9 mouse cellular contexts compared by ENCODE assay signal in genomic region chr5:131307656-131308151, GRCm38 (mm10). TPM values are rescaled to one million over a fixed set of nuclear protein-coding genes. Genes with fewer than 3 reads are reported as not detected.
DNase-seq lines count a peak whose midpoint lies in the region; ATAC-seq and TF ChIP-seq lines count a peak whose summit lies in the region.
"Had no signal": no experiment of that assay in that cellular context is flagged by ENCODE, and none has a peak within 500 bp of the region (broad histone marks: within the 10 kb centered on the region; RNA-seq: fewer than 3 reads in every experiment).

No protein-coding gene starts in this region.

- TF ChIP-seq POLR2A in thymus, adult 2 months (IDR thresholded peaks at IDR 0.05; ENCODE audit: control insufficient read depth, extremely low read depth, insufficient read depth, low read length, poor library complexity) = no peak
- TF ChIP-seq POLR2A in liver, adult 2 months (IDR thresholded peaks at IDR 0.05; ENCODE audit: extremely low read depth, insufficient read depth, low read length) = no peak

- H3K4me2 ChIP-seq in forebrain, embryonic 12.5 days = peak overlapping the region; percentile 94
- H3K4me2 ChIP-seq in heart, embryonic 13.5 days = peak overlapping the region; percentile 81
- peak overlapping the region; percentile 94 for H3K4me2 ChIP-seq in neural tube, embryonic 12.5 days (replicated peaks)

- H3K9me3 ChIP-seq in forebrain, embryonic 12.5 days = no peaks in the 10 kb centered on the region
- no peaks in the 10 kb centered on the region for H3K9me3 ChIP-seq in heart, embryonic 13.5 days
- no peaks in the 10 kb centered on the region for H3K9me3 ChIP-seq in neural tube, embryonic 12.5 days

- H3K79me2 ChIP-seq in liver, adult 2 months (ENCODE audit: control insufficient read depth, insufficient read depth, low read length) = no peaks in the 10 kb centered on the region

- peak overlapping the region; percentile 58 for H3K9ac ChIP-seq in forebrain, embryonic 12.5 days
- H3K9ac ChIP-seq in heart, embryonic 13.5 days = peak overlapping the region; percentile 78
- no peak overlapping the region for H3K9ac ChIP-seq in liver, adult 2 months (ENCODE audit: low read depth, low read length)
- H3K9ac ChIP-seq in neural tube, embryonic 12.5 days = peak overlapping the region; percentile 57

- H3K36me3 ChIP-seq in thymus, adult 2 months (ENCODE audit: control insufficient read depth, insufficient read depth, low read length) = no peaks in the 10 kb centered on the region
- no peaks in the 10 kb centered on the region for H3K36me3 ChIP-seq in forebrain, embryonic 12.5 days (replicated peaks)
- H3K36me3 ChIP-seq in heart, embryonic 13.5 days = no peaks in the 10 kb centered on the region
- no peaks in the 10 kb centered on the region for H3K36me3 ChIP-seq in liver, adult 2 months (ENCODE audit: control insufficient read depth, insufficient read depth, low read length)
- no peaks in the 10 kb centered on the region for H3K36me3 ChIP-seq in neural tube, embryonic 12.5 days

- no peaks in the 10 kb centered on the region; the same call in 1 of the 2 replicates for H3K27me3 ChIP-seq in thymus, adult 2 months (ENCODE audit: control insufficient read depth, insufficient read depth, low read length)
- H3K27me3 ChIP-seq in forebrain, embryonic 12.5 days = peaks cover 35% of the 10 kb centered on the region
- H3K27me3 ChIP-seq in heart, embryonic 13.5 days (replicated peaks) = peaks cover 41% of the 10 kb centered on the region
- peaks cover 9% of the 10 kb centered on the region for H3K27me3 ChIP-seq in liver, adult 2 months (ENCODE audit: control insufficient read depth, insufficient read depth, low read length)
- peaks cover 24% of the 10 kb centered on the region for H3K27me3 ChIP-seq in neural tube, embryonic 12.5 days (replicated peaks)

- no peaks in the 10 kb centered on the region for H3K4me1 ChIP-seq in thymus, adult 2 months (replicated peaks; ENCODE audit: control insufficient read depth, insufficient read depth, low read length)
- peaks cover 11% of the 10 kb centered on the region for H3K4me1 ChIP-seq in forebrain, embryonic 12.5 days
- H3K4me1 ChIP-seq in heart, embryonic 13.5 days = peaks cover 11% of the 10 kb centered on the region
- H3K4me1 ChIP-seq in liver, adult 2 months (ENCODE audit: control insufficient read depth, insufficient read depth, low read length) = no peaks in the 10 kb centered on the region
- H3K4me1 ChIP-seq in neural tube, embryonic 12.5 days = peaks cover 8% of the 10 kb centered on the region
- H3K4me1 ChIP-seq: megakaryocyte, embryonic 14.5 days had no signal

- DNase-seq in thymus, adult 2 months = no peak
- no peak for DNase-seq in thymus, postnatal 0 days (ENCODE audit: low spot score)
- DNase-seq in kidney, postnatal 25 days = peak; percentile 39 to 57
- DNase-seq in liver, adult 2 months (ENCODE audit: extremely low read depth, low read depth, low spot score) = no peak
- DNase-seq in thymus, postnatal 4 days = peak; percentile 16

- 4% methylated on average over 36 of the region's 36 CpGs for WGBS in thymus, adult 2 months
- under 1% methylated on average over 35 of the region's 36 CpGs for WGBS in forebrain, embryonic 12.5 days
- 0% methylated on average over 36 of the region's 36 CpGs for WGBS in heart, embryonic 13.5 days
- WGBS in liver, adult 2 months = 1% methylated on average over 36 of the region's 36 CpGs
- WGBS in neural tube, embryonic 12.5 days = under 1% methylated on average over 36 of the region's 36 CpGs

- peak; percentile 91 for ATAC-seq in forebrain, embryonic 12.5 days (ENCODE audit: low FRiP score)
- peak; percentile 69 for ATAC-seq in heart, embryonic 13.5 days (ENCODE audit: extremely low read depth, insufficient number of reproducible peaks, low FRiP score, low TSS enrichment)
- peak; percentile 88 for ATAC-seq in neural tube, embryonic 12.5 days (ENCODE audit: low FRiP score, low read depth)

- no peak for TF ChIP-seq CTCF in thymus, adult 2 months (IDR thresholded peaks at IDR 0.05; ENCODE audit: borderline replicate concordance, control insufficient read depth, extremely low read depth, insufficient read depth, low read length, poor library complexity)
- TF ChIP-seq CTCF in liver, adult 2 months (IDR thresholded peaks at IDR 0.05; ENCODE audit: low read depth, low read length) = no peak

- peak overlapping the region; percentile 1; the same call in 1 of the 2 replicates for H3K4me3 ChIP-seq in thymus, adult 2 months (ENCODE audit: control insufficient read depth, insufficient read depth, low read length)
- peak overlapping the region; percentile 60 for H3K4me3 ChIP-seq in forebrain, embryonic 12.5 days (replicated peaks)
- H3K4me3 ChIP-seq in heart, embryonic 13.5 days = peak overlapping the region; percentile 66
- peak overlapping the region; percentile 47 for H3K4me3 ChIP-seq in liver, adult 2 months (ENCODE audit: insufficient read depth, low read depth, low read length)
- H3K4me3 ChIP-seq in neural tube, embryonic 12.5 days = peak overlapping the region; percentile 48
- H3K4me3 ChIP-seq: megakaryocyte, embryonic 14.5 days had no signal

- H3K27ac ChIP-seq in thymus, adult 2 months (ENCODE audit: control insufficient read depth, insufficient read depth, low read length) = no peak overlapping the region
- peak overlapping the region; percentile 81 for H3K27ac ChIP-seq in forebrain, embryonic 12.5 days
- H3K27ac ChIP-seq in heart, embryonic 13.5 days (replicated peaks) = peak overlapping the region; percentile 49; the same call in 1 of the 2 replicates
- H3K27ac ChIP-seq in liver, adult 2 months (replicated peaks; ENCODE audit: insufficient read depth, low read depth, low read length) = no peak overlapping the region
- H3K27ac ChIP-seq in neural tube, embryonic 12.5 days = peak overlapping the region; percentile 65

RNA-seq across cellular contexts. Expression of gene Galnt17, which starts 0.6 kb away (rescaled TPM):
- polyA plus RNA-seq in thymus, adult 2 months (2012; rRNA removed) = 2.0 and 2.3 TPM in 2 replicates
- 0.54 and 0.57 TPM in 2 replicates for polyA plus RNA-seq in thymus, postnatal 0 days (2015; fragmentation: Nextera tagmentation; extraction: Ambion mirVana)
- 2.6 and 3.5 TPM in 2 replicates for polyA plus RNA-seq in forebrain, embryonic 12.5 days (2016; fragmentation: Nextera tagmentation; extraction: Ambion mirVana)
- polyA plus RNA-seq in heart, embryonic 13.5 days (2015; fragmentation: Nextera tagmentation; extraction: Ambion mirVana) = 1.0 and 1.1 TPM in 2 replicates
- 0.07 and 0.09 TPM in 2 replicates for total RNA-seq in liver, adult 2 months (2014; rRNA removed)
- polyA plus RNA-seq in liver, adult 2 months (2012; rRNA removed) = 0.01 TPM in 2 replicates
- polyA plus RNA-seq in neural tube, embryonic 12.5 days (2016; fragmentation: Nextera tagmentation; extraction: Ambion mirVana) = 5.3 and 6.0 TPM in 2 replicates

Comparison
In these comparisons a context has a peak if more than half of its experiments do, and no peak if none do; other contexts are left out.
1. DNase-seq: peak in kidney, postnatal 25 days (2 of 2) and thymus, postnatal 4 days (single experiment); none in thymus, adult 2 months (single experiment), thymus, postnatal 0 days (single experiment) and liver, adult 2 months (single experiment).
2. H3K27ac ChIP-seq: peak in forebrain, embryonic 12.5 days (single experiment), heart, embryonic 13.5 days (single experiment) and neural tube, embryonic 12.5 days (single experiment); none in thymus, adult 2 months (single experiment) and liver, adult 2 months (single experiment).
3. H3K4me3 ChIP-seq: peak in every context shown above with its lines; median percentile 66 in heart, embryonic 13.5 days; 60 in forebrain, embryonic 12.5 days; 48 in neural tube, embryonic 12.5 days; 47 in liver, adult 2 months; 1 in thymus, adult 2 months.
4. Peak in every context shown above with its lines, with median percentiles within 50 percentile points of each other: ATAC-seq and H3K4me2 ChIP-seq.